Mouse (Mus musculus) forebrain, embryonic 13.5 days (tissue): Measurements from ENCODE around the gene Myo1e. TPM values are rescaled to one million over a fixed set of nuclear protein-coding genes. Genes with fewer than 3 reads are reported as not detected.

Source experiments
- ATAC-seq: fragments of 200-750 bp; cut with Nextera tagmentation; 2 replicates; pipeline ENCODE4 v1.8.0; 2017
- H3K27ac ChIP-seq: fragments of 300-500 bp; sonication (generic); 2 replicates; pipeline ENCODE4 v1.5.1; 2015; ENCODE audit warnings: inconsistent platforms, mild to moderate bottlenecking, moderate library complexity
- H3K27me3 ChIP-seq: fragments of 300-500 bp; sonication (generic); 2 replicates; pipeline ENCODE4 v1.6.1; 2015; ENCODE audit warnings: mild to moderate bottlenecking, inconsistent platforms
- H3K36me3 ChIP-seq: fragments of 300-500 bp; sonication (generic); 2 replicates; pipeline ENCODE4 v1.6.1; 2015; ENCODE audit warnings: mild to moderate bottlenecking, inconsistent platforms; ENCODE audit not compliant: poor library complexity, severe bottlenecking
- H3K4me1 ChIP-seq: fragments of 300-500 bp; sonication (generic); 2 replicates; pipeline ENCODE4 v1.6.1; 2015; ENCODE audit warnings: inconsistent platforms
- H3K4me2 ChIP-seq: fragments of 300-500 bp; sonication (generic); 2 replicates; pipeline ENCODE4 v1.6.1; 2015; ENCODE audit warnings: inconsistent platforms, mild to moderate bottlenecking, moderate library complexity
- H3K4me3 ChIP-seq: fragments of 300-500 bp; sonication (generic); 2 replicates; pipeline ENCODE4 v1.5.1; 2015; ENCODE audit warnings: mild to moderate bottlenecking, inconsistent platforms
- H3K9ac ChIP-seq: fragments of 300-500 bp; sonication (generic); 2 replicates; pipeline ENCODE4 v1.6.1; 2015; ENCODE audit warnings: mild to moderate bottlenecking, inconsistent platforms
- H3K9me3 ChIP-seq: fragments of 300-500 bp; sonication (generic); replicated peaks from 2 replicates; pipeline ENCODE4 v1.6.1; 2016; ENCODE audit warnings: inconsistent platforms
- WGBS: fragments of 180-500 bp; shearing (Covaris S2); methylation state at CpG from one replicate; pipeline ENCODE4 v1.1.7; 2015; 5-methylcytosine and 5-hydroxymethylcytosine counted together
- polyA plus RNA-seq: library from polyadenylated mRNA; unstranded; fragments of >200 nt; fragmentation: Nextera tagmentation; extraction: Ambion mirVana; gene quantifications from 2 replicates; pipeline ENCODE4 v1.2.1, GENCODE M21; 2015

Gene Myo1e
- polyA plus RNA-seq, 1 experiment from 2014 or later, result 5.1 TPM

GRCm38 (mm10) chr9:70387410-70388119 lies 180.4 kb downstream of the Myo1e start:
- no peak overlapping the region for H3K4me2 ChIP-seq
- WGBS, result 88% methylated on average over 4 of the region's 4 CpGs
- H3K9ac ChIP-seq, result no peak overlapping the region
- H3K4me1 ChIP-seq, result no peaks in the 10 kb centered on the region
- no peak overlapping the region for H3K27ac ChIP-seq
- no peaks in the 10 kb centered on the region for H3K27me3 ChIP-seq
- 0 out of 2 replicates have a peak, but pooled peaks cover 5% of the 10 kb centered on the region for H3K36me3 ChIP-seq
- ATAC-seq, result no peak
- no peaks in the 10 kb centered on the region for H3K9me3 ChIP-seq
- no peak overlapping the region for H3K4me3 ChIP-seq

- H3K9ac ChIP-seq, result no peak overlapping the region
- no peak overlapping the region for H3K4me2 ChIP-seq
- H3K4me3 ChIP-seq, result no peak overlapping the region
- no peak for ATAC-seq
- 92% methylated on average over 3 of the region's 3 CpGs for WGBS
- H3K36me3 ChIP-seq, result 0 out of 2 replicates have a peak, but pooled peaks cover 5% of the 10 kb centered on the region
- no peaks in the 10 kb centered on the region for H3K9me3 ChIP-seq
- H3K4me1 ChIP-seq, result no peaks in the 10 kb centered on the region
- no peaks in the 10 kb centered on the region for H3K27me3 ChIP-seq
- H3K27ac ChIP-seq, result no peak overlapping the region
These were observed 182.4 kb downstream of the Myo1e start for GRCm38 (mm10) chr9:70389548-70389947.

- no peak for ATAC-seq
- H3K9me3 ChIP-seq, result no peaks in the 10 kb centered on the region
- no peaks in the 10 kb centered on the region for H3K27me3 ChIP-seq
- H3K4me3 ChIP-seq, result no peak overlapping the region
- H3K4me1 ChIP-seq, result no peaks in the 10 kb centered on the region
- 90% methylated on average over 5 of the region's 5 CpGs for WGBS
- no peak overlapping the region for H3K27ac ChIP-seq
- H3K4me2 ChIP-seq, result no peak overlapping the region
- no peaks in the 10 kb centered on the region for H3K36me3 ChIP-seq
- no peak overlapping the region for H3K9ac ChIP-seq
These were observed 183.9 kb downstream of the Myo1e start for GRCm38 (mm10) chr9:70391042-70391441.

- Histone ChIP-seq H3K27ac (no peak overlapping the region), H3K4me2 (no peak overlapping the region), H3K27me3 (no peaks in the 10 kb centered on the region), H3K4me3 (no peak overlapping the region), H3K4me1 (no peaks in the 10 kb centered on the region), H3K9me3 (no peaks in the 10 kb centered on the region), H3K9ac (no peak overlapping the region), H3K36me3 (no peaks in the 10 kb centered on the region)
- WGBS, result 79% methylated on average over 12 of the region's 12 CpGs
- no peak for ATAC-seq
These were observed 184.8 kb downstream of the Myo1e start for GRCm38 (mm10) chr9:70391660-70392562.

GRCm38 (mm10) chr9:70392563-70392907 lies 185.4 kb downstream of the Myo1e start:
- Histone ChIP-seq H3K9me3 (no peaks in the 10 kb centered on the region), H3K27ac (no peak overlapping the region), H3K4me3 (no peak overlapping the region), H3K4me1 (no peaks in the 10 kb centered on the region), H3K4me2 (no peak overlapping the region), H3K36me3 (no peaks in the 10 kb centered on the region), H3K9ac (no peak overlapping the region), H3K27me3 (no peaks in the 10 kb centered on the region)
- ATAC-seq, result peak; percentile 68
- 22% methylated on average over 6 of the region's 6 CpGs for WGBS

- Histone ChIP-seq H3K9ac (no peak overlapping the region), H3K27ac (no peak overlapping the region), H3K4me1 (no peaks in the 10 kb centered on the region), H3K9me3 (no peaks in the 10 kb centered on the region), H3K4me2 (no peak overlapping the region), H3K27me3 (no peaks in the 10 kb centered on the region), H3K36me3 (no peaks in the 10 kb centered on the region), H3K4me3 (no peak overlapping the region)
- no peak for ATAC-seq
- 81% methylated on average over 12 of the region's 12 CpGs for WGBS
These were observed 188.5 kb downstream of the Myo1e start for GRCm38 (mm10) chr9:70395617-70396016.

- no peak for ATAC-seq
- Histone ChIP-seq H3K4me2 (no peak overlapping the region), H3K27me3 (no peaks in the 10 kb centered on the region), H3K4me3 (no peak overlapping the region), H3K9ac (no peak overlapping the region), H3K9me3 (no peaks in the 10 kb centered on the region), H3K27ac (no peak overlapping the region), H3K4me1 (no peaks in the 10 kb centered on the region), H3K36me3 (no peaks in the 10 kb centered on the region)
- WGBS, result 93% methylated on average over 2 of the region's 2 CpGs
These were observed 188.9 kb downstream of the Myo1e start for GRCm38 (mm10) chr9:70396083-70396482.

DNA sequence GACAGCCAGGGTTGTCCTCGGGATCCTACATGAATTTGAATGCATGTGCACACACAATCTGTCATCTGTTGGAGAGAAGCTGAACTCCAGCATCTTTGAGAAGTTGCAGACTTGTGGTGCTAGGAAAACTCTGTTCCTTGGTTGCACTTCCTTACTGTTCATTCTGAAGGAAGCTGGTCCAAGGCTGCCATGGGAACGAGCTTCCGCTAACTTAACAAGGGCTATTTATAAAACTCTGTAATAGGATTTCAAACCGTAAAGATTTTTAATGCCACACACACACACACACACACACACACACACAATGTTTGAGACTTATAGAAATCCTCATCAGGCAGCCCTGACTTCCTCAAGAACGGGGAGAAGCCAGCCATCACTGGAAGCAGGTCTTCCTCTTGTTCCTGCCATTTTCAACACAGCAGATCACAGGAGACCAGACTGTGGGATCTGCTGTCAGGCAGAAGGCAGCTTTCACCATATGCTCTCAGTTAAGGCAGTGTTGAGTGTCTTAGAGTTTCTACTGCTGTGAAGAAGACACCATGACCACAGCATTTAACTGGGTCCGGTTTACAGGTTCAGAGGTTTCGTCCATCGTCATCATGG lies 194.9 kb downstream of the Myo1e start:
- ATAC-seq, result no peak
- H3K4me3 ChIP-seq, result no peak overlapping the region
- WGBS, result 89% methylated on average over 8 of the region's 8 CpGs
- peaks cover 5% of the 10 kb centered on the region; the same call in 1 of the 2 replicates for H3K36me3 ChIP-seq
- H3K27me3 ChIP-seq, result no peaks in the 10 kb centered on the region
- H3K4me2 ChIP-seq, result no peak overlapping the region
- H3K4me1 ChIP-seq, result no peaks in the 10 kb centered on the region
- no peaks in the 10 kb centered on the region for H3K9me3 ChIP-seq
- H3K27ac ChIP-seq, result no peak overlapping the region
- no peak overlapping the region for H3K9ac ChIP-seq

DNA sequence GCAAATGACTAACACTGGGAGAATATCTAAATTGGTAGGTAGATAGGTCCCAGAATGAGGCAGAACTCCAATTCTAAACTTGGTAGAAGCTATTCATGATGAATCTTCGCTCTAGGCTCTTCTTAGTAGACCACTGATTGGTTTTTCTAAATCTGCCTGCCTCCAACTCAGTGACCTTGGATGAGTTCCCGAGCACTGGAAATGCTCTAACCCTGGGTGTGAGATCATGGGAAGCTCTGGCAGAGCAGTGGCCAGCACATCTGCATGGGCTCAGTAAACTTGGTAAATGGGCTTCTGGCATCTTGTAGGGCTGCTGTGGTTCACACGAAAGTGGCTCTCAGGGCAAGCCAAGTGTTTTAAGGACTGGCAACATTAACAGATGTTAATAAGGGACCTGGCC lies 199.4 kb downstream of the Myo1e start:
- Histone ChIP-seq H3K9ac (no peak overlapping the region), H3K27me3 (no peaks in the 10 kb centered on the region), H3K36me3 (peaks cover 50% of the 10 kb centered on the region), H3K4me2 (no peak overlapping the region), H3K4me1 (no peaks in the 10 kb centered on the region), H3K9me3 (no peaks in the 10 kb centered on the region), H3K27ac (no peak overlapping the region), H3K4me3 (no peak overlapping the region)
- 92% methylated on average over 3 of the region's 3 CpGs for WGBS
- ATAC-seq, result no peak

- Histone ChIP-seq H3K4me3 (no peak overlapping the region), H3K27me3 (no peaks in the 10 kb centered on the region), H3K9me3 (no peaks in the 10 kb centered on the region), H3K36me3 (peaks cover 72% of the 10 kb centered on the region), H3K9ac (no peak overlapping the region), H3K4me1 (no peaks in the 10 kb centered on the region), H3K4me2 (no peak overlapping the region), H3K27ac (no peak overlapping the region)
- no peak for ATAC-seq
- WGBS, result 91% methylated on average over 3 of the region's 3 CpGs
These were observed 201.6 kb downstream of the Myo1e start for GRCm38 (mm10) chr9:70408791-70409190.

DNA sequence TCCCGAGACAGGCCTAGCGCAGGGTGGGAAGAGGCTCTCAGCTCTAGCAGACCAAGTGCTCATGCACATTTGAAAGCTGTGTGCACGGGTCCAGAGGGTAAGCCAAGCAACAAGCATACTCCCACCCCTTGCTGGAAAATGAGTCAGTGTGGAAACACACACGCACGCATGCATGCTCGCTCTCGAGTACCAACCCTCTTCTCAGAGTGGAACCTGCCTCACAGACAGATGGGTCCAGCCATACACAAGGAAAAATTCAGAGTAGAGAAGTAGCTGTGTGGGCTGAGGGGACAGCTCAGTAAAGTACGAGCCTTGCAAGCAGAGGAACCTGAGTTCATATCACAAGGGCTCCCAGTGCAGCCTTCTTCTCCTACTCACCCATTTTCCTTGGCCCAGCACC lies 202.6 kb downstream of the Myo1e start:
- no peaks in the 10 kb centered on the region for H3K27me3 ChIP-seq
- H3K9me3 ChIP-seq, result no peaks in the 10 kb centered on the region
- WGBS, result 94% methylated on average over 8 of the region's 8 CpGs
- no peak overlapping the region for H3K9ac ChIP-seq
- no peak overlapping the region for H3K4me2 ChIP-seq
- H3K27ac ChIP-seq, result no peak overlapping the region
- H3K4me3 ChIP-seq, result no peak overlapping the region
- H3K4me1 ChIP-seq, result no peaks in the 10 kb centered on the region
- no peak for ATAC-seq
- H3K36me3 ChIP-seq, result peaks cover 81% of the 10 kb centered on the region

DNA sequence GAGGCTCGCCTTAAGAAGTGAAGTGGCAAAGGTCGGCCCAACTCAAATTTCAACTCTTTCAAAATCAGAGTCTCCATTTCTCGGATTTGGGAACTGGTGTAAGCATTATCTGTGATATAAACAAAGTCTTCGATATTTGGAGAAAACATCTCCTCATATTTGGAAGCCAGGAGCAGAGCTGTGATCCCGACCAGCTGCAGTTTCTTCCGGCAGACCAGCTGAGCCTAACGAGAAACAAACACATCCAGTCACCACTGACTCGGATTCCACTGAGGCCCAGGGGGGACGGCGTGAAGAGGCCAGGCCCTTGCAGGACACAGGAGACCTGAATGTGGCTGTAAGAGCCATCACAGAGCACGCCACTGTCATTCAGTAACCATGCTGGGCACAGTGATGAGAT lies 203.5 kb downstream of the Myo1e start:
- no peaks in the 10 kb centered on the region for H3K27me3 ChIP-seq
- H3K4me3 ChIP-seq, result no peak overlapping the region
- H3K9ac ChIP-seq, result no peak overlapping the region
- ATAC-seq, result no peak
- no peaks in the 10 kb centered on the region for H3K4me1 ChIP-seq
- no peak overlapping the region for H3K27ac ChIP-seq
- H3K4me2 ChIP-seq, result no peak overlapping the region
- WGBS, result 83% methylated on average over 11 of the region's 11 CpGs
- H3K36me3 ChIP-seq, result peaks cover 90% of the 10 kb centered on the region
- H3K9me3 ChIP-seq, result no peaks in the 10 kb centered on the region
